Mouse (Mus musculus): Measurements from ENCODE around the gene Map1b.
A peak's percentile ranks its signal among the peaks of the same experiment; 100 is the strongest.

Map1b gene

GRCm38 (mm10) chr13:99410611-99411515, 105.5 kb downstream of the Map1b start:
- no peak for DNase-seq (ENCODE audit: low spot score in 2 of 2)

GRCm38 (mm10) chr13:99409216-99409615, 107.1 kb downstream of the Map1b start:
- no peak for DNase-seq (ENCODE audit: low spot score in 2 of 2)

- no peak for DNase-seq (ENCODE audit: low spot score in 2 of 2)
These were observed 117.0 kb downstream of the Map1b start for GRCm38 (mm10) chr13:99399373-99399772.

- DNase-seq (ENCODE audit: low spot score in 2 of 2), result no peak
These were observed 118.1 kb downstream of the Map1b start for GRCm38 (mm10) chr13:99398149-99398701.

- no peak for DNase-seq (ENCODE audit: low spot score in 2 of 2)
These were observed 119.1 kb downstream of the Map1b start for GRCm38 (mm10) chr13:99397228-99397627.

- DNase-seq (ENCODE audit: low spot score in 2 of 2), result no peak
These were observed 120.8 kb downstream of the Map1b start for GRCm38 (mm10) chr13:99395531-99395930.

- no peak for DNase-seq (ENCODE audit: low spot score in 2 of 2)
These were observed 121.6 kb downstream of the Map1b start for GRCm38 (mm10) chr13:99394694-99395093.

- no peak for DNase-seq (ENCODE audit: low spot score in 2 of 2)
These were observed 123.2 kb downstream of the Map1b start for GRCm38 (mm10) chr13:99393128-99393527.

GRCm38 (mm10) chr13:99391417-99391816, 124.9 kb downstream of the Map1b start:
- DNase-seq (ENCODE audit: low spot score in 2 of 2), result peak in 1 of 2 experiments; percentile 44

GRCm38 (mm10) chr13:99387901-99388811, 128.2 kb downstream of the Map1b start:
- no peak for DNase-seq (ENCODE audit: low spot score in 2 of 2)

GRCm38 (mm10) chr13:99386341-99386740, 130.0 kb downstream of the Map1b start:
- DNase-seq (ENCODE audit: low spot score in 2 of 2), result no peak

GRCm38 (mm10) chr13:99385911-99386310, 130.4 kb downstream of the Map1b start:
- no peak for DNase-seq (ENCODE audit: low spot score in 2 of 2)

GRCm38 (mm10) chr13:99384555-99385203, 131.7 kb downstream of the Map1b start:
- no peak for DNase-seq (ENCODE audit: low spot score in 2 of 2)

GRCm38 (mm10) chr13:99382373-99382772, 134.0 kb downstream of the Map1b start:
- no peak for DNase-seq (ENCODE audit: low spot score in 2 of 2)

- no peak for DNase-seq (ENCODE audit: low spot score in 2 of 2)
These were observed 138.1 kb downstream of the Map1b start for GRCm38 (mm10) chr13:99378223-99378622.

- no peak for DNase-seq (ENCODE audit: low spot score in 2 of 2)
These were observed 139.3 kb downstream of the Map1b start for GRCm38 (mm10) chr13:99377055-99377454.

GRCm38 (mm10) chr13:99375550-99375949, 140.8 kb downstream of the Map1b start:
- DNase-seq (ENCODE audit: low spot score in 2 of 2), result peak; percentile 49 to 84

GRCm38 (mm10) chr13:99374191-99374590, 142.1 kb downstream of the Map1b start:
- DNase-seq (ENCODE audit: low spot score in 2 of 2), result no peak

GRCm38 (mm10) chr13:99373684-99374083, 142.7 kb downstream of the Map1b start:
- DNase-seq (ENCODE audit: low spot score in 2 of 2), result no peak

All from urinary bladder, postnatal 4 days (tissue).